Mouse (Mus musculus): ENCODE results near the gene F3. TPM values are rescaled to one million over a fixed set of nuclear protein-coding genes. Genes with fewer than 3 reads are reported as not detected.

F3 gene
- polyA plus RNA-seq, 1 experiment from 2014 or later = 6.4 TPM

GRCm38 (mm10) chr3:121721691-121722070 lies 1.7 kb upstream of the F3 start:
- H3K9ac ChIP-seq (replicated peaks) = no peak overlapping the region
- WGBS = 59% methylated on average over 7 of the region's 7 CpGs
- peak overlapping the region; percentile 26 for H3K4me2 ChIP-seq (replicated peaks)
- H3K36me3 ChIP-seq = no peaks in the 10 kb centered on the region
- peaks cover 28% of the 10 kb centered on the region for H3K4me1 ChIP-seq
- H3K9me3 ChIP-seq = no peaks in the 10 kb centered on the region
- ATAC-seq (ENCODE audit: low FRiP score, low read depth) = no peak
- H3K27me3 ChIP-seq = peaks cover 60% of the 10 kb centered on the region
- no peak overlapping the region for H3K27ac ChIP-seq (replicated peaks)
- H3K4me3 ChIP-seq = no peak overlapping the region

DNA sequence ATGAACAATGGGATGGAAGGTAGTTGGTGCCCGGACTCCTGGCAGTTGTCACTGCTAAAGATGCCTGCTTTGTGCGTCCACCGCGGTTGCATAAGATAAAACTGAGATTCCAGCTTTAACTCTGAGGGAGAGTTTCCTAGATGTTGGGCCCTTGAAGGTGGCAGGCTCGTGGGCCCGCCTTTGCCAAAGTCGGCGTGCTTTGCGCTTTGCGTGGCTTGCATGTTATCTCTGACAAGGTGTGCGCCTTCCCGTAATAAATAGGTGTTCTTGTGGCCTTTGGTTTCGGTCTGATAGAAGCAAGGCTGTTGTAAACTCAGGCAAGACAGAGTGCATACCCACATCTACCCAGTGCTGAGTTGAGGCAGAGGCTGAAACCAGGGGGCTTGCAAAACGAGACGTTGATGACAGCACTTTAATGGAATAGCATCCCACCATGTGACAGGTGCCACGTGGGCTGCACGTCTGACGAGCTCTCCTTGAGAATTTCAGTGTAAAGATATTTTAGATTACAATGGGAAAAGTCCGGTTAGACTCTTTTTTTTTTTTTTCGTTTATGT lies 709 bp downstream of the F3 start:
- H3K27ac ChIP-seq (replicated peaks) = no peak overlapping the region
- WGBS = 8% methylated on average over 20 of the region's 20 CpGs
- H3K27me3 ChIP-seq = peaks cover 54% of the 10 kb centered on the region
- no peaks in the 10 kb centered on the region for H3K9me3 ChIP-seq
- H3K4me2 ChIP-seq (replicated peaks) = peak overlapping the region; percentile 87
- peak overlapping the region; percentile 58 for H3K9ac ChIP-seq (replicated peaks)
- no peaks in the 10 kb centered on the region for H3K36me3 ChIP-seq
- peak overlapping the region; percentile 65 for H3K4me3 ChIP-seq
- ATAC-seq (ENCODE audit: low FRiP score, low read depth) = no peak
- H3K4me1 ChIP-seq = peaks cover 28% of the 10 kb centered on the region

- H3K27ac ChIP-seq (replicated peaks) = no peak overlapping the region
- no peak for ATAC-seq (ENCODE audit: low FRiP score, low read depth)
- H3K4me1 ChIP-seq = peaks cover 28% of the 10 kb centered on the region
- no peak overlapping the region for H3K9ac ChIP-seq (replicated peaks)
- H3K27me3 ChIP-seq = peaks cover 53% of the 10 kb centered on the region
- H3K4me3 ChIP-seq = no peak overlapping the region
- H3K9me3 ChIP-seq = no peaks in the 10 kb centered on the region
- 48% methylated on average over 12 of the region's 12 CpGs for WGBS
- H3K36me3 ChIP-seq = no peaks in the 10 kb centered on the region
- H3K4me2 ChIP-seq (replicated peaks) = peak overlapping the region; percentile 87
These were observed 1.2 kb downstream of the F3 start for GRCm38 (mm10) chr3:121724553-121724952.

GRCm38 (mm10) chr3:121725651-121726050 lies 2.3 kb downstream of the F3 start:
- no peaks in the 10 kb centered on the region for H3K9me3 ChIP-seq
- no peak overlapping the region for H3K4me2 ChIP-seq (replicated peaks)
- no peak for ATAC-seq (ENCODE audit: low FRiP score, low read depth)
- peaks cover 53% of the 10 kb centered on the region for H3K27me3 ChIP-seq
- H3K9ac ChIP-seq (replicated peaks) = no peak overlapping the region
- no peak overlapping the region for H3K27ac ChIP-seq (replicated peaks)
- no peak overlapping the region for H3K4me3 ChIP-seq
- H3K4me1 ChIP-seq = peaks cover 33% of the 10 kb centered on the region
- H3K36me3 ChIP-seq = no peaks in the 10 kb centered on the region
- 80% methylated on average over 10 of the region's 10 CpGs for WGBS

DNA sequence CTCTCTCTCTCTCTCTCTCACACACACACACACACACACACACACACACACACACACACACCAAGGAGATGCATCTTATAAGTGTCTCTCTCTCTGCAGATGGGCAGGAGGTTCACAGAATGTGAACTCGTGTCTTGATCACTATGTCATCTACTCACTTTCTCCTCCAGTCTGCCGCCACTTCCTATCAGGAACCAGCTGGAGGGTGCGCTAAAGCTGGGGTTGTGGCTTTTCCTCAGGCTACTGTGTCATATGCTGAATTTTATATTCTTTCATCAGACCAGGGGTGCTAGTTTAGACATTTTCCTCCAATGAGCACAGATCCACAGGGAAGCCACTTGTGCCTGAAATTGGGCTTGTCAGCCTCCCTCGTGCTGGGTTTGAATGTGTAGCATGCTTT lies 6.3 kb downstream of the F3 start:
- H3K4me1 ChIP-seq = peaks cover 6% of the 10 kb centered on the region; the same call in 1 of the 2 replicates
- H3K36me3 ChIP-seq = no peaks in the 10 kb centered on the region
- H3K4me2 ChIP-seq (replicated peaks) = no peak overlapping the region
- no peaks in the 10 kb centered on the region for H3K9me3 ChIP-seq
- H3K27ac ChIP-seq (replicated peaks) = no peak overlapping the region
- no peak overlapping the region for H3K9ac ChIP-seq (replicated peaks)
- H3K4me3 ChIP-seq = no peak overlapping the region
- WGBS = 85% methylated on average over 4 of the region's 4 CpGs
- no peak for ATAC-seq (ENCODE audit: low FRiP score, low read depth)
- H3K27me3 ChIP-seq = peaks cover 21% of the 10 kb centered on the region

DNA sequence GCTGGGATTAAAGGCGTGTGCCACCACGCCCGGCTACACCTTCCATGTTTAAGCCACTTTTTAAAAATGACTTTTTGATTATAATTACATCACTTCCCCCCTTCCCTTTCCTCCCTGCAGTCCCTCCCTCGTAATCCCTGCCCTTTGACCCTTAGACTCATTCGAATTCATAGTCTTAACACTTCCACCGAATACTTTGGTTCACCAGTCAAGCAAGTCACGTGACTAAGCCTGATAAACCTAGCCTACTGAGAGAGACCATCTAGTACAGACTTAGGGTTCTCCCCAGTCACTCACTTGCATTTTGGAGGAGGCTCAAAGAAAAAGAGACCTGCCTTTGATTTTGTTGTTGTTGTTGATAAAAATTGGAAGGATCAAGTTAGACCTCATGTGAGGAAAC lies 12.2 kb downstream of the F3 start:
- H3K4me2 ChIP-seq (replicated peaks) = no peak overlapping the region
- no peaks in the 10 kb centered on the region for H3K36me3 ChIP-seq
- no peaks in the 10 kb centered on the region for H3K9me3 ChIP-seq
- no peak overlapping the region for H3K27ac ChIP-seq (replicated peaks)
- peaks cover 7% of the 10 kb centered on the region for H3K4me1 ChIP-seq
- H3K27me3 ChIP-seq = no peaks in the 10 kb centered on the region
- ATAC-seq (ENCODE audit: low FRiP score, low read depth) = no peak
- H3K9ac ChIP-seq (replicated peaks) = no peak overlapping the region
- H3K4me3 ChIP-seq = no peak overlapping the region
- 55% methylated on average over 7 of the region's 7 CpGs for WGBS

- 36% methylated on average over 18 of the region's 18 CpGs for WGBS
- H3K27ac ChIP-seq (replicated peaks) = no peak overlapping the region
- H3K4me1 ChIP-seq = peaks cover 7% of the 10 kb centered on the region
- H3K9ac ChIP-seq (replicated peaks) = no peak overlapping the region
- H3K9me3 ChIP-seq = no peaks in the 10 kb centered on the region
- peak; percentile 79 for ATAC-seq (ENCODE audit: low FRiP score, low read depth)
- H3K4me2 ChIP-seq (replicated peaks) = 0 out of 2 replicates have a peak overlapping the region, but pooled peaks have one; percentile 1
- no peaks in the 10 kb centered on the region for H3K36me3 ChIP-seq
- no peak overlapping the region for H3K4me3 ChIP-seq
- H3K27me3 ChIP-seq = no peaks in the 10 kb centered on the region
These were observed 12.8 kb downstream of the F3 start for GRCm38 (mm10) chr3:121736025-121736744.

- H3K9me3 ChIP-seq = no peaks in the 10 kb centered on the region
- H3K27ac ChIP-seq (replicated peaks) = no peak overlapping the region
- H3K4me1 ChIP-seq = peaks cover 7% of the 10 kb centered on the region
- H3K4me3 ChIP-seq = no peak overlapping the region
- no peak overlapping the region for H3K4me2 ChIP-seq (replicated peaks)
- H3K9ac ChIP-seq (replicated peaks) = no peak overlapping the region
- ATAC-seq (ENCODE audit: low FRiP score, low read depth) = no peak
- 13% methylated on average over 1 of the region's 1 CpGs for WGBS
- H3K27me3 ChIP-seq = no peaks in the 10 kb centered on the region
- no peaks in the 10 kb centered on the region for H3K36me3 ChIP-seq
These were observed 14.1 kb downstream of the F3 start for GRCm38 (mm10) chr3:121737453-121737852.

DNA sequence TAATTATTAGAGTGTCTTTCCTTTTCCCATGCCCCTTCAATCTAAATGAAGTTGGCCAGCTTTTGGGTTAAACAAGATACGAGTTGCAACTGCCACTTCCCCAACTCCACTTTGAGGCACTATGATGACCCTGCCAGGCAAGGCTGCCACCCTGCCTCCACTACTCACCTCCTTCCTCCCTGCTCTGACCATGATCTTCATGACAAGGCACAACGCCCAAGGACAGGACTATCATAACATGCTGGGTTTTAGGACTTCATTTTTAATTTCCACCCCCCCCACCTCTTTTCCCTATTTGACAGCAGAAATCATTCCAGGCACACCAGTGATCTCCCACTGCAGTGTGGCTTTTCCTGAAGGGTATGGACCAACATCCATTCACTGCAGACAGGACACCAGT lies 14.6 kb downstream of the F3 start:
- H3K36me3 ChIP-seq = no peaks in the 10 kb centered on the region
- no peak overlapping the region for H3K4me3 ChIP-seq
- 65% methylated on average over 2 of the region's 2 CpGs for WGBS
- no peak overlapping the region for H3K4me2 ChIP-seq (replicated peaks)
- no peaks in the 10 kb centered on the region for H3K27me3 ChIP-seq
- H3K9me3 ChIP-seq = no peaks in the 10 kb centered on the region
- H3K4me1 ChIP-seq = peaks cover 7% of the 10 kb centered on the region
- no peak overlapping the region for H3K27ac ChIP-seq (replicated peaks)
- no peak overlapping the region for H3K9ac ChIP-seq (replicated peaks)
- ATAC-seq (ENCODE audit: low FRiP score, low read depth) = no peak

DNA sequence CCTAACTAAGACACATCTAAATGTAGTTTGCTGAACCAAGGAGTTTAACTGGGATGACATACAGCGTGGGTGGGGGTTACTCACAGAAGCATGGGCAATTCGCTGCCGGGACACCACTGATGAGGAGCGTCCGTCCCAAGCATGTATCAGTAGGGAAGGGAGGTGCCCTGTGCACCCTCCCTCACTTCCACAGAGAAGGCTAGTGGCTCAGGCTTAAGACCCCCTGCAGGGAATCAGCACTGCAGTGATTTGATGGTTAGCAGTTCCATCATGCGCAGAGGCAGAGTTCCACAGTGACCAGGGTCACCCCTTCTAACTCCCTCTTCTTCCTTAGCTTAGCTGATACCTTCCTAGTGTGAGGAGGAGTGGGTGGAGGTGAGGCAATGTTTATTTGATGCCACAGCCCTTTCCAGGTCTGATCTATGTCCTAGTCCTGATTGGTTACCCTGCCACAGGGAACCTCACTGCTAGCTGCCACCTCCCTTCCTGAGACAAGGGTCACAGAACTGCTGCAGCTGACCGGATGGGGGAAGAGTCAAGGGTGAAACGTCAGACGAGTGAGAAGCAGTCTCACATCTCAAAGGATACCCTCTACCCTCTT lies 15.5 kb downstream of the F3 start:
- H3K9me3 ChIP-seq = no peaks in the 10 kb centered on the region
- peaks cover 7% of the 10 kb centered on the region for H3K4me1 ChIP-seq
- no peak for ATAC-seq (ENCODE audit: low FRiP score, low read depth)
- H3K4me2 ChIP-seq (replicated peaks) = no peak overlapping the region
- no peak overlapping the region for H3K9ac ChIP-seq (replicated peaks)
- no peak overlapping the region for H3K4me3 ChIP-seq
- 80% methylated on average over 9 of the region's 9 CpGs for WGBS
- no peaks in the 10 kb centered on the region for H3K27me3 ChIP-seq
- no peaks in the 10 kb centered on the region for H3K36me3 ChIP-seq
- no peak overlapping the region for H3K27ac ChIP-seq (replicated peaks)

DNA sequence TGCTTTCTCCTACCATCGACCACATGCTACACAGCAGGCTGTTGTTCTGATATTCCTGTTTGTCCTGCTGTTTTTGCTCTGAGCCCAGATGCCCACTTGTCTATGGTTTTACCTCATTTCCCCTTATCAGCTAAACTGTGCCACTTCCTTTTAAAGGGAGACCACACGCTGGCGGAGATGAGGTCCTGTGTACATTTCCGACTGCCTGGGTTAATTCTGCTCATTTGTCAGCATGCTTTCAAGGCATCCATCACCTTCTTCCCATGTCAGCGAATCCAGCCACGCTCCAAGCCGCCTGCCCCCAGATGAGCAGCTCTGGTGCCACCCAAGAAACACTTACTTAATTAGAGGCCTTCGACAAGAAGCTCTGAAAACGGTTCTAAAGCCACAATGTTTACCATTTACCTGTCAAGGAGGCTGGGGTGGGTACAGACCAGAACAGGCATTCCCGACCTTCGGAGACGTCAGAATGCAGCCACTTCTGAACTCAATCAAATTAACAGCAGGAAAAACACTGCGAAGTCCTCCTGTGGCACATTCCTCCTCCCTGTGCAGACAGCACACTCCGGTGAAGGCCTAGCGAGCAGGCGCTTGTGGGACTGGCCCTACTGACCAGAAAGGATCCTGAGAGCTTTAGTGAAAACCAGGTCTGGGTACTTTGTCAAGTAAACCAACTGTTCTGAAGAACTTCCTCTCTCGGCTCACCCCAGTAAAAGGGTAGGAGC lies 16.3 kb downstream of the F3 start:
- no peaks in the 10 kb centered on the region for H3K36me3 ChIP-seq
- no peaks in the 10 kb centered on the region for H3K27me3 ChIP-seq
- no peak overlapping the region for H3K4me3 ChIP-seq
- H3K4me2 ChIP-seq (replicated peaks) = no peak overlapping the region
- no peak overlapping the region for H3K27ac ChIP-seq (replicated peaks)
- WGBS = 78% methylated on average over 17 of the region's 17 CpGs
- H3K4me1 ChIP-seq = peaks cover 7% of the 10 kb centered on the region
- H3K9ac ChIP-seq (replicated peaks) = no peak overlapping the region
- ATAC-seq (ENCODE audit: low FRiP score, low read depth) = no peak
- H3K9me3 ChIP-seq = peaks cover 6% of the 10 kb centered on the region; the same call in 1 of the 2 replicates
